Mouse (Mus musculus) right cerebral cortex, postnatal 14 days (tissue): ENCODE measurements around the gene Rasgrp2.

Experiments
- DNase-seq: peaks from one replicate; pipeline ENCODE4 v3.0.0; 2022

Gene Rasgrp2

GRCm38 (mm10) chr19:6383470-6383869 lies 15.7 kb upstream of the Rasgrp2 start:
- DNase-seq = no peak

- DNase-seq = peak; percentile 62
Measured at GRCm38 (mm10) chr19:6384128-6384527, 15.0 kb upstream of the Rasgrp2 start, which contains the start of gene Pygm. TSS of gene Pygm (plus strand) at chr19:6384399.

- no peak for DNase-seq
Measured at GRCm38 (mm10) chr19:6384954-6385353, 14.2 kb upstream of the Rasgrp2 start.

GRCm38 (mm10) chr19:6385419-6385818 lies 13.7 kb upstream of the Rasgrp2 start:
- no peak for DNase-seq

- no peak for DNase-seq
Measured at GRCm38 (mm10) chr19:6385821-6386220, 13.3 kb upstream of the Rasgrp2 start.

- no peak for DNase-seq
Measured at GRCm38 (mm10) chr19:6386234-6386633, 12.9 kb upstream of the Rasgrp2 start.

GRCm38 (mm10) chr19:6388006-6388405 lies 11.1 kb upstream of the Rasgrp2 start:
- DNase-seq = no peak

GRCm38 (mm10) chr19:6389803-6390202 lies 9.3 kb upstream of the Rasgrp2 start:
- no peak for DNase-seq

- no peak for DNase-seq
Measured at GRCm38 (mm10) chr19:6390251-6390650, 8.9 kb upstream of the Rasgrp2 start.

- no peak for DNase-seq
Measured at GRCm38 (mm10) chr19:6392743-6393393, 6.3 kb upstream of the Rasgrp2 start.

GRCm38 (mm10) chr19:6393637-6394036 lies 5.5 kb upstream of the Rasgrp2 start:
- DNase-seq = no peak

- DNase-seq = no peak
Measured at GRCm38 (mm10) chr19:6396237-6396636, 2.9 kb upstream of the Rasgrp2 start.

- DNase-seq = no peak
Measured at GRCm38 (mm10) chr19:6397582-6398249, 1.4 kb upstream of the Rasgrp2 start.

GRCm38 (mm10) chr19:6398447-6399284 lies 474 bp upstream of the Rasgrp2 start:
- peak; percentile 55 for DNase-seq

- peak; percentile 62 for DNase-seq
Measured at GRCm38 (mm10) chr19:6400096-6401086, 1.3 kb downstream of the Rasgrp2 start.

- peak; percentile 74 for DNase-seq
Measured at GRCm38 (mm10) chr19:6401131-6401815, 2.1 kb downstream of the Rasgrp2 start.

GRCm38 (mm10) chr19:6401951-6402350 lies 2.8 kb downstream of the Rasgrp2 start:
- no peak for DNase-seq

GRCm38 (mm10) chr19:6403869-6404268 lies 4.7 kb downstream of the Rasgrp2 start:
- no peak for DNase-seq

- no peak for DNase-seq
Measured at GRCm38 (mm10) chr19:6405433-6405832, 6.3 kb downstream of the Rasgrp2 start.

- DNase-seq = no peak
Measured at GRCm38 (mm10) chr19:6407109-6407508, 8.0 kb downstream of the Rasgrp2 start.

GRCm38 (mm10) chr19:6407816-6408510 lies 8.8 kb downstream of the Rasgrp2 start:
- no peak for DNase-seq
